Mouse (Mus musculus) midbrain, postnatal 0 days (tissue): ENCODE data around the gene Lhpp. TPM values are rescaled to one million over a fixed set of nuclear protein-coding genes. Genes with fewer than 3 reads are reported as not detected.

ENCODE experiments used
- ATAC-seq: fragments of 200-750 bp; cut with Nextera tagmentation; 2 replicates; pipeline ENCODE4 v1.8.0; 2017; ENCODE audit warnings: moderate number of reproducible peaks, mild to moderate bottlenecking, moderate TSS enrichment, moderate library complexity; ENCODE audit not compliant: low FRiP score
- DNase-seq: peaks from one replicate; pipeline ENCODE4 v3.0.0-alpha.2; 2015; ENCODE audit warnings: low spot score
- H3K27ac ChIP-seq: fragments of 300-500 bp; sonication (generic); 2 replicates; pipeline ENCODE4 v1.5.1; 2014; ENCODE audit warnings: low read depth, mild to moderate bottlenecking, low read length, mixed read lengths
- H3K27me3 ChIP-seq: fragments of 300-500 bp; sonication (generic); 2 replicates; pipeline ENCODE4 v1.6.1; 2014; ENCODE audit warnings: low read length, control low read depth, mixed read lengths; ENCODE audit not compliant: insufficient read depth
- H3K36me3 ChIP-seq: fragments of 300-500 bp; sonication (generic); 2 replicates; pipeline ENCODE4 v1.6.1; 2014; ENCODE audit warnings: low read length, control low read depth, mixed read lengths; ENCODE audit not compliant: insufficient read depth
- H3K4me1 ChIP-seq: fragments of 300-500 bp; sonication (generic); 2 replicates; pipeline ENCODE4 v1.6.1; 2014; ENCODE audit warnings: mild to moderate bottlenecking, control low read depth, antibody characterized with exemption, low read length, mixed read lengths; ENCODE audit not compliant: insufficient read depth
- H3K4me2 ChIP-seq: fragments of 300-500 bp; sonication (generic); 2 replicates; pipeline ENCODE4 v1.6.1; 2014; ENCODE audit warnings: low read depth, mild to moderate bottlenecking, low read length, mixed read lengths; ENCODE audit not compliant: poor library complexity, severe bottlenecking
- H3K4me3 ChIP-seq: fragments of 300-500 bp; sonication (generic); 2 replicates; pipeline ENCODE4 v1.5.1; 2014; ENCODE audit warnings: low read depth, mild to moderate bottlenecking, low read length, moderate library complexity
- H3K9ac ChIP-seq: fragments of 300-500 bp; sonication (generic); replicated peaks from 2 replicates; pipeline ENCODE4 v1.6.1; 2014; ENCODE audit warnings: mild to moderate bottlenecking, low read length, moderate library complexity, mixed read lengths; ENCODE audit not compliant: poor library complexity, severe bottlenecking
- H3K9me3 ChIP-seq: fragments of 300-500 bp; sonication (generic); 2 replicates; pipeline ENCODE4 v1.6.1; 2016; ENCODE audit warnings: low read length, control low read depth
- CTCF ChIP-seq: IDR thresholded peaks from 2 replicates; pipeline ENCODE4 v1.5.1; 2016; ENCODE audit warnings: antibody characterized with exemption, mild to moderate bottlenecking
- WGBS: fragments of 180-500 bp; shearing (Covaris S2); extraction: QIAGEN DNeasy Blood & Tissue Kit; methylation state at CpG from one replicate; pipeline ENCODE4 v1.1.7; 2014; 5-methylcytosine and 5-hydroxymethylcytosine counted together
- polyA plus RNA-seq: library from polyadenylated mRNA; unstranded; fragments of >200 nt; fragmentation: Nextera tagmentation; extraction: Ambion mirVana; gene quantifications from 2 replicates; pipeline ENCODE4 v1.2.1, GENCODE M21; 2015
- total RNA-seq: library from RNA; depleted of rRNA; stranded (reverse); fragments of >200 nt; gene quantifications from 2 replicates; pipeline ENCODE4 v1.2.3, GENCODE M21; 2014

Gene Lhpp
- total and polyA plus RNA-seq, 2 experiments from 2014 or later = 36.2 to 59.2 TPM

DNA sequence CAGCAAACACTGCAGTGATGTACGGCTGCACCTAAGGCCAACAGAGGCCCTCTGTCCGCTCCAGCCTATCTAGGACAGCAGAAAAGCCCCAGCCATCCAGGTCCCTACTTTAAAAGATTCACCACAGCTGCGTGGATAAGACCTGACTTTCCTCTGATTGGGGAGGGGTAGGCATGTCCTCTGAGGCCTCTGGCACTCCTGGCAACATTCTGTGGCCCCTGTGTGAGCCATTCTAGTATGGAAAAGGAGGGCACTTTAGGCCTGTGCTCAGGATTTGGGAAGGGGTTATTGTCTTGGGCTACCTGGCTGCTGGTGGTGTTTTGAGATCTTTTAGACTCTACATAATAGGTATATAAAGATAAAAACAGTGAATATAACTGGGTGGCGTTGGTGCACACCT, 56.1 kb downstream of the Lhpp start:
- Histone ChIP-seq H3K27me3 (no peaks in the 10 kb centered on the region), H3K9me3 (no peaks in the 10 kb centered on the region), H3K36me3 (no peaks in the 10 kb centered on the region), H3K4me2 (no peak overlapping the region), H3K4me1 (no peaks in the 10 kb centered on the region; the same call in 1 of the 2 replicates), H3K4me3 (no peak overlapping the region), H3K27ac (no peak overlapping the region), H3K9ac (no peak overlapping the region)
- ATAC-seq = no peak
- WGBS = 86% methylated on average over 4 of the region's 4 CpGs
- TF ChIP-seq CTCF = no peak
- DNase-seq = no peak

DNA sequence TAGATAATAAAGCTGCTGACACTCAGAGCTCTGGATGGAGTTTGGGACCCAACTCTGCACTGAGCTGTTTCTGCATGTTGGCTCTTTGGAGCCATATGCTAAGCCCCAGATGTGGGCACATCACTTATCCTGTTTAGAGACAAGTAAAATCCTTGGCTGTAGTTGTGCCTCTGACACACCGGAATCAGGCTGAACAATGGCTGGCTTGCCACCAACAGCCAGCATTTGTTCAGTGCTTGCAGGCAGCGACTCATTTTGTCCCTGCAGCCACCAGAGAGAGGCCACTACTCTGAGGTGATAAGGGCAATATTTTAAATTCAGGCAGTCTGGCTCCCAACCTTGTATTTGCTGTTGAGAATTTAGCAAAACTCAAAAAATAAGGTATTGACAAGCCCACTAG, 58.2 kb downstream of the Lhpp start:
- Histone ChIP-seq H3K9me3 (no peaks in the 10 kb centered on the region), H3K27ac (no peak overlapping the region), H3K4me1 (no peaks in the 10 kb centered on the region; the same call in 1 of the 2 replicates), H3K4me2 (no peak overlapping the region), H3K9ac (no peak overlapping the region), H3K4me3 (no peak overlapping the region), H3K27me3 (no peaks in the 10 kb centered on the region), H3K36me3 (no peaks in the 10 kb centered on the region)
- TF ChIP-seq CTCF = no peak
- 52% methylated on average over 2 of the region's 2 CpGs for WGBS
- ATAC-seq = no peak
- DNase-seq = no peak

DNA sequence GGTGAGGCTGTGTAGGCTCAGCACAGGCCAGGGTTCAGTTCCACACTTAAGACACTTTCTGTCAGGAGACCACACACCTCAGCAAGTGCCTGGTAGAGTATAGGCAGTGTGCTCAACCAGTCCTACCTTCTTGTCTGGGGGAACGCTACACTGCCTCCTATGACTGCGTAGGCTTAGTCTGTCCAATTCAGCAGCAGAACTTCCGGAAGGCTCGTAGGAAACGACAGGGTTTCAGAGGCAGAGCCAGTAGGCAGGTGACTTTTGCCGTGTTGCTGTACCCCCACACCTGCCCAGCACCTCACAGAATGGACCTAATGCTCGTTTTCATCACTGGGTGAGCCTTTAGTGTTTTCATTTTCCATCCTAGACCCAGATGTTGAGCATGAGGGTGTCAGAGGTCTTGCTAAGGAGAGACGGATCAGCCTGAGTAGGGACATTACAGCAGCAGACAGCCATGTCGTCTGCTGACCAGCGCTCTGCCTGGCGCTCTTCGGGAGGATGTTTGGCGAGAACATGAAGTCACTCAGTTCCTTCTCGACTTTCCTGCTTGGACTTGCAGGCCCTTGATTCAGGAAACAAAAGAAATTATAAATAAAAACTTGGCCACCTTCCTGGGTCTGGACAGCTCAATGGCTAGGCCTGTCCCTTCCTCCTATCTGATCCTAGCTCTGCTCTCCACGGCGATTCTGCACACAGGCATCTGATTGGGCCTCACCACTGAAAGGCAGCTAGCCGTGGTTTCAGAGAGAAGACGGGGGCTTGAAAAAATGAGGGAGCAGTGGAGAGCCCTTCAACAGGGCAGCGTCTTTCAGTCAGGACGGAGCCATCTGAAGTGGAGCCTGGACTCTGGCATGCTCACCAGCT, 59.8 kb downstream of the Lhpp start:
- no peaks in the 10 kb centered on the region; the same call in 1 of the 2 replicates for H3K4me1 ChIP-seq
- H3K4me2 ChIP-seq = no peak overlapping the region
- TF ChIP-seq CTCF = no peak
- H3K9ac ChIP-seq = no peak overlapping the region
- ATAC-seq (no peak), DNase-seq (no peak)
- no peak overlapping the region for H3K27ac ChIP-seq
- H3K36me3 ChIP-seq = no peaks in the 10 kb centered on the region
- no peaks in the 10 kb centered on the region for H3K9me3 ChIP-seq
- 85% methylated on average over 20 of the region's 20 CpGs for WGBS
- H3K27me3 ChIP-seq = no peaks in the 10 kb centered on the region
- no peak overlapping the region for H3K4me3 ChIP-seq

DNA sequence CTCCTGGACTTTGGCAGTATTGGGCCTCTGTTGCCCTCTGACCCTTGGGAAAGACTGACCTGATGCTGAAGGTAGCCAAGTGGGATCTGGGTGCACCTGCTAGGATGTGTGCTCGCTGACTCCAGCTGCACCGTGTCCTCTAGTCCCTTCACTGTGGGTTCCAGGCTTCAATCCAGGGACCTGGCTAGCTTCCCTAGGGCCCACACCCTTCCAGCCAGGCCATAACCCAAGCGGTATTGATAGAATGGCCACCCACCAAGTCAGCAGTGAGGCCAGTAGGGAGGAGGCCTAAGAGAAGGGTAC, 60.4 kb downstream of the Lhpp start:
- Histone ChIP-seq H3K36me3 (no peaks in the 10 kb centered on the region), H3K9ac (no peak overlapping the region), H3K4me1 (no peaks in the 10 kb centered on the region; the same call in 1 of the 2 replicates), H3K4me2 (no peak overlapping the region), H3K9me3 (no peaks in the 10 kb centered on the region), H3K4me3 (no peak overlapping the region), H3K27ac (no peak overlapping the region), H3K27me3 (no peaks in the 10 kb centered on the region)
- no peak for DNase-seq
- no peak for TF ChIP-seq CTCF
- WGBS = 86% methylated on average over 3 of the region's 3 CpGs
- ATAC-seq = no peak

DNA sequence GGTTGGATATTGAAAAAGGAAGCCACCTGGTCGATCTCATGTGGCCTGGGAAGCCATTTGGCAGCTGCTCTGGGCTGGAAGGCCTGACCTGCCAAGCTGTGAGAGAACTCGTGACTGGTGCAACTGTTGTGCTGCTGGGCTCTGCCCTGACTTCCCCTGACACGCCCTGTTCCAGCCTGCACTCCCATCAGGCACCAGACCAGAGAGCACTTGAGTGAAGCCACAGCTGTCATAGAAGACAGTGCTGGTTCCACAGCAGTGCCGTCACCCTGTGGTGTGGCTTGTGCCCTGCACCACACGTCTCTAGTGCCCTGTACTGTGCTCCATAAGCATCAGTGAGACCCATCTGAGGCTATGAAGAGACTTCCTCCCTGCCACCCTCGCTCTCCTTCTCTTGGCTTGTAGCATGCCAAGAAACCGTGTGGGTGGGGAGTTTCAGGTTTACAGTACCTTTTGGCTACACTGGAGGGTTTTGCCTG, 62.1 kb downstream of the Lhpp start:
- Histone ChIP-seq H3K4me3 (no peak overlapping the region), H3K36me3 (no peaks in the 10 kb centered on the region), H3K9ac (no peak overlapping the region), H3K27ac (no peak overlapping the region), H3K9me3 (no peaks in the 10 kb centered on the region), H3K27me3 (no peaks in the 10 kb centered on the region), H3K4me2 (no peak overlapping the region), H3K4me1 (no peaks in the 10 kb centered on the region; the same call in 1 of the 2 replicates)
- no peak for ATAC-seq
- no peak for DNase-seq
- TF ChIP-seq CTCF = no peak
- 80% methylated on average over 7 of the region's 7 CpGs for WGBS
